Mouse (Mus musculus) liver, embryonic 14.5 days (tissue): Measurements from ENCODE around the gene Tvp23b. TPM values are rescaled to one million over a fixed set of nuclear protein-coding genes. Genes with fewer than 3 reads are reported as not detected.

Experiments used
- ATAC-seq: fragments of 200-750 bp; cut with Nextera tagmentation; 2 replicates; pipeline ENCODE4 v1.8.0; 2017; ENCODE audit warnings: moderate number of reproducible peaks, mild to moderate bottlenecking, moderate library complexity; ENCODE audit not compliant: insufficient read depth
- DNase-seq, 3 experiments: peaks; one replicate each; pipeline ENCODE4 v3.0.0-alpha.2; 2012 to 2013; ENCODE audit warnings: low read depth in 3 of 3, low spot score in 3 of 3
- H3K27ac ChIP-seq: fragments of 300-500 bp; sonication (generic); 2 replicates; pipeline ENCODE4 v1.5.1; 2014; ENCODE audit warnings: moderate library complexity, mild to moderate bottlenecking, control low read depth, inconsistent platforms
- H3K27me3 ChIP-seq: fragments of 300-500 bp; sonication (generic); 2 replicates; pipeline ENCODE4 v1.6.1; 2014; ENCODE audit warnings: mild to moderate bottlenecking, low read length, moderate library complexity; ENCODE audit not compliant: control insufficient read depth, insufficient read depth
- H3K36me3 ChIP-seq: fragments of 300-500 bp; sonication (generic); replicated peaks from 2 replicates; pipeline ENCODE4 v1.6.1; 2014; ENCODE audit warnings: low read depth; ENCODE audit not compliant: control insufficient read depth, insufficient read depth
- H3K4me1 ChIP-seq, 2 experiments: fragments of 200-500 bp in 1 of 2; fragments of 300-500 bp in 1 of 2; sonication (generic) in 1 of 2; replicated peaks; 2 replicates each; pipeline ENCODE4 v1.6.1; 2012 to 2014; ENCODE audit warnings: antibody characterized with exemption in 1 of 2, inconsistent platforms in 1 of 2, low read length in 1 of 2; ENCODE audit not compliant: control insufficient read depth in 2 of 2, insufficient read depth in 2 of 2
- H3K4me2 ChIP-seq: fragments of 300-500 bp; sonication (generic); 2 replicates; pipeline ENCODE4 v1.6.1; 2014; ENCODE audit warnings: low read depth, mild to moderate bottlenecking, control low read depth, moderate library complexity
- H3K4me3 ChIP-seq, 2 experiments: fragments of 200-500 bp in 1 of 2; fragments of 300-500 bp in 1 of 2; sonication (generic) in 1 of 2; 2 replicates each; pipeline ENCODE4 v1.5.1; 2012 to 2014; ENCODE audit warnings: low read depth in 2 of 2, low read length in 2 of 2, mild to moderate bottlenecking in 2 of 2, control low read depth in 1 of 2, inconsistent platforms in 1 of 2, moderate library complexity in 1 of 2; ENCODE audit not compliant: insufficient read depth in 1 of 2
- H3K9ac ChIP-seq: fragments of 300-500 bp; sonication (generic); replicated peaks from 2 replicates; pipeline ENCODE4 v1.6.1; 2014; ENCODE audit warnings: mild to moderate bottlenecking, control low read depth, moderate library complexity
- H3K9me3 ChIP-seq: fragments of 300-500 bp; sonication (generic); 2 replicates; pipeline ENCODE4 v1.6.1; 2016; ENCODE audit warnings: low read length, mixed read lengths; ENCODE audit not compliant: control insufficient read depth
- CTCF ChIP-seq: IDR thresholded peaks from 2 replicates; pipeline ENCODE4 v1.5.1; 2016; ENCODE audit warnings: antibody characterized with exemption, low read depth, control low read depth
- EP300 ChIP-seq: IDR thresholded peaks from 2 replicates; pipeline ENCODE4 v1.6.1; 2016; ENCODE audit warnings: antibody characterized with exemption, low read depth
- WGBS: fragments of 180-500 bp; shearing (Covaris S2); extraction: QIAGEN DNeasy Blood & Tissue Kit; methylation state at CpG from one replicate; pipeline ENCODE4 v1.1.7; 2014; ENCODE audit not compliant: insufficient replicate concordance; 5-methylcytosine and 5-hydroxymethylcytosine counted together
- polyA plus RNA-seq, 2 experiments: library from polyadenylated mRNA; depleted of rRNA in 1 of 2; stranded (reverse) in 1 of 2; unstranded in 1 of 2; fragments of >200 nt; fragmentation: Nextera tagmentation in 1 of 2; extraction: Ambion mirVana in 1 of 2; gene quantifications; 2 replicates each; pipeline versions ENCODE4 v1.2.1 to v1.2.3; 2012 to 2014

Tvp23b gene
- polyA plus RNA-seq, 2 experiments, result 12.9 to 25.3 TPM

DNA sequence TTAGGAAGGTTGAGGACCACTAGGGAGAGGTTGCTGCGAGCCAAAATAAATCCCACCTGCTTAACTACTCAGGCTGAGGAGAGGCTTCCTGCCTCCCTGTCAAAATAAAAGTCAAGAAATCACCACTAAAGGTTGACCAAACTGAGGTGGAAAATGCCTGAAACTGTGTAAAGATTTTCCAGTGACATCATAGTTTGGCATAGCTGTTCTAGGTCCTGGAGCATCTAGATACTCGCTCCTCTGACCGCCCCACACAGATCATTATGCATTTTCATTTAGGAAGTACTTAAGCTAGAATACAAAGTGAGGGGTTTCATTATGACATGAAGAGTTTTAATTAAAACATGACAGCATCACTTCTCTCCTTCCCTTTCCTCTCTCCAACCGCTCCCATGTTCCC is 84.0 kb downstream of the Tvp23b start:
- H3K4me1 ChIP-seq, result no peaks in the 10 kb centered on the region; a peak in 1 of 4 replicates
- ATAC-seq, result no peak
- no peak overlapping the region for H3K9ac ChIP-seq
- no peak for DNase-seq
- H3K36me3 ChIP-seq, result no peaks in the 10 kb centered on the region
- H3K4me2 ChIP-seq, result no peak overlapping the region
- H3K27me3 ChIP-seq, result no peaks in the 10 kb centered on the region
- TF ChIP-seq CTCF (no peak), EP300 (no peak)
- H3K27ac ChIP-seq, result no peak overlapping the region
- 54% methylated on average over 4 of the region's 4 CpGs for WGBS
- H3K4me3 ChIP-seq, result no peak overlapping the region
- H3K9me3 ChIP-seq, result no peaks in the 10 kb centered on the region

DNA sequence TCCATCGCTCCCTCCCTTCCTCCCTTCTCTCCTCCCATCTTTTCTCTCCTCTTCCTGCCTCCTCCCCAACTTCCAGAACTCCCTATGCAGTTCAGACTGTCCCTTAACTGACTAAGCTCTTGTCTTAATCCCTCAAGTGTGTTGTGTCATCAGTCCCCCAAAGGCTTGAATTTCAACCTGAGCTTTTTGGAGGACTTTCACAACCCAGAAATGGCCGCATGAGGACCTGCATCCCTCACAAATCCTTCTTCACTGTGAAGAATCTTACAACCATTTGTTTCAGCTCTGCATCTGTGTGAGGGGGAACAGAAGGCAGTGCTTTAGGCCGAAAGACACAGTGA is 87.1 kb downstream of the Tvp23b start:
- no peak overlapping the region for H3K4me3 ChIP-seq
- no peak overlapping the region for H3K9ac ChIP-seq
- DNase-seq, result no peak
- TF ChIP-seq CTCF, result no peak
- TF ChIP-seq EP300, result no peak
- no peak overlapping the region for H3K4me2 ChIP-seq
- no peaks in the 10 kb centered on the region for H3K27me3 ChIP-seq
- no peak for ATAC-seq
- H3K27ac ChIP-seq, result no peak overlapping the region
- 35% methylated on average over 3 of the region's 3 CpGs for WGBS
- no peaks in the 10 kb centered on the region; a peak in 1 of 4 replicates for H3K4me1 ChIP-seq
- no peaks in the 10 kb centered on the region for H3K36me3 ChIP-seq
- H3K9me3 ChIP-seq, result no peaks in the 10 kb centered on the region

Other genes starting within 250 kb of the Tvp23b start
- gene Lrrc75a, start 230.9 kb upstream of the Tvp23b start, polyA plus RNA-seq (2012; rRNA removed), result 0.93 and 1.1 TPM in 2 replicates
- gene Lrrc75a, start 230.9 kb upstream of the Tvp23b start, polyA plus RNA-seq (2014; fragmentation: Nextera tagmentation; extraction: Ambion mirVana), result 0.99 and 1.3 TPM in 2 replicates
- 8.1 and 8.9 TPM in 2 replicates for gene Mmgt2, start 230.8 kb upstream of the Tvp23b start, polyA plus RNA-seq (2012; rRNA removed)
- 8.8 and 8.9 TPM in 2 replicates for gene Mmgt2, start 230.8 kb upstream of the Tvp23b start, polyA plus RNA-seq (2014; fragmentation: Nextera tagmentation; extraction: Ambion mirVana)
- gene Zfp287, start 147.6 kb upstream of the Tvp23b start, polyA plus RNA-seq (2012; rRNA removed), result 0.21 and 0.26 TPM in 2 replicates
- gene Zfp287, start 147.6 kb upstream of the Tvp23b start, polyA plus RNA-seq (2014; fragmentation: Nextera tagmentation; extraction: Ambion mirVana), result 0.22 and 0.42 TPM in 2 replicates
- not detected in 2 replicates for gene Gm10428, start 126.4 kb upstream of the Tvp23b start, polyA plus RNA-seq (2012; rRNA removed)
- not detected in 2 replicates for gene Gm10428, start 126.4 kb upstream of the Tvp23b start, polyA plus RNA-seq (2014; fragmentation: Nextera tagmentation; extraction: Ambion mirVana)
- gene Zfp286, start 90.0 kb upstream of the Tvp23b start, polyA plus RNA-seq (2012; rRNA removed), result 0.45 and 0.48 TPM in 2 replicates
- 0.80 and 1.4 TPM in 2 replicates for gene Zfp286, start 90.0 kb upstream of the Tvp23b start, polyA plus RNA-seq (2014; fragmentation: Nextera tagmentation; extraction: Ambion mirVana)
- gene Trim16, start 59.2 kb upstream of the Tvp23b start, polyA plus RNA-seq (2012; rRNA removed), result 0.39 and 0.61 TPM in 2 replicates
- 0.43 and 0.49 TPM in 2 replicates for gene Trim16, start 59.2 kb upstream of the Tvp23b start, polyA plus RNA-seq (2014; fragmentation: Nextera tagmentation; extraction: Ambion mirVana)
- 0.08 TPM in 1 of 2 replicates, not detected in the other for gene Fbxw10, start 32.4 kb upstream of the Tvp23b start, polyA plus RNA-seq (2012; rRNA removed)
- gene Fbxw10, start 32.4 kb upstream of the Tvp23b start, polyA plus RNA-seq (2014; fragmentation: Nextera tagmentation; extraction: Ambion mirVana), result 0.16 TPM in 1 of 2 replicates, not detected in the other
- gene Cdrt4, start 71.7 kb downstream of the Tvp23b start, polyA plus RNA-seq (2012; rRNA removed), result not detected in 2 replicates
- not detected in 2 replicates for gene Cdrt4, start 71.7 kb downstream of the Tvp23b start, polyA plus RNA-seq (2014; fragmentation: Nextera tagmentation; extraction: Ambion mirVana)
- gene Tekt3, start 182.2 kb downstream of the Tvp23b start, polyA plus RNA-seq (2012; rRNA removed), result not detected in 2 replicates
- not detected in 2 replicates for gene Tekt3, start 182.2 kb downstream of the Tvp23b start, polyA plus RNA-seq (2014; fragmentation: Nextera tagmentation; extraction: Ambion mirVana)
- 3.8 and 4.2 TPM in 2 replicates for gene Pmp22, start 249.5 kb downstream of the Tvp23b start, polyA plus RNA-seq (2012; rRNA removed)
- gene Pmp22, start 249.5 kb downstream of the Tvp23b start, polyA plus RNA-seq (2014; fragmentation: Nextera tagmentation; extraction: Ambion mirVana), result 12.4 TPM in 2 replicates